Mouse (Mus musculus): ENCODE data around the gene Ppm1d.

- TF ChIP-seq CTCF (IDR thresholded peaks at IDR 0.05; ENCODE audit: insufficient read depth, low read length) (no peak), POLR2A (IDR thresholded peaks at IDR 0.05; ENCODE audit: borderline replicate concordance, extremely low read depth, low read depth, low read length) (no peak)
Measured at GRCm38 (mm10) chr11:85278175-85278574, 32.9 kb upstream of the Ppm1d start.
